Mouse (Mus musculus) kidney, adult 2 months (tissue): ENCODE results near the gene Btbd10.

ENCODE experiments used
- CTCF ChIP-seq: fragments of 200-500 bp; conservative IDR thresholded peaks from 2 replicates; pipeline ENCODE4 v1.5.1; 2011; ENCODE audit warnings: low read depth, mild to moderate bottlenecking, control low read depth, low read length, moderate library complexity, mixed read lengths; ENCODE audit not compliant: insufficient read depth, insufficient read length
- POLR2A ChIP-seq: fragments of 200-500 bp; IDR thresholded peaks from one replicate; pipeline ENCODE4 v1.6.1; 2011; ENCODE audit warnings: low read depth, low read length, control low read depth

GRCm38 (mm10) chr7:113279246-113279645 is 89.9 kb downstream of the Btbd10 start:
- TF ChIP-seq POLR2A, result no peak
- TF ChIP-seq CTCF, result no peak
